ENCODE assay signal across 8 mouse cellular contexts in genomic region chr5:108427186-108427585, GRCm38 (mm10). TPM values are rescaled to one million over a fixed set of nuclear protein-coding genes. Genes with fewer than 3 reads are reported as not detected.
DNase-seq lines count a peak whose midpoint lies in the region; ATAC-seq and TF ChIP-seq lines count a peak whose summit lies in the region.

No protein-coding gene starts in this region.

- no peak for TF ChIP-seq EP300 in liver, postnatal 0 days (IDR thresholded peaks at IDR 0.05; ENCODE audit: low read depth)

- H3K27me3 ChIP-seq in forebrain, embryonic 10.5 days (ENCODE audit: poor library complexity, severe bottlenecking), result no peaks in the 10 kb centered on the region
- no peaks in the 10 kb centered on the region for H3K27me3 ChIP-seq in forebrain, embryonic 16.5 days (replicated peaks; ENCODE audit: control insufficient read depth, insufficient read depth, low read length)
- no peaks in the 10 kb centered on the region for H3K27me3 ChIP-seq in kidney, embryonic 16.5 days (ENCODE audit: insufficient read depth, low read length)
- no peaks in the 10 kb centered on the region for H3K27me3 ChIP-seq in liver, postnatal 0 days (ENCODE audit: insufficient read depth, low read length)

- H3K9ac ChIP-seq in forebrain, embryonic 16.5 days (replicated peaks; ENCODE audit: low read depth, low read length), result no peak overlapping the region
- no peak overlapping the region for H3K9ac ChIP-seq in kidney, embryonic 16.5 days (replicated peaks; ENCODE audit: low read length)
- H3K9ac ChIP-seq in liver, postnatal 0 days (replicated peaks), result no peak overlapping the region

- no peaks in the 10 kb centered on the region for H3K9me3 ChIP-seq in forebrain, embryonic 10.5 days
- no peaks in the 10 kb centered on the region for H3K9me3 ChIP-seq in forebrain, embryonic 16.5 days (ENCODE audit: control insufficient read depth, low read length)
- no peaks in the 10 kb centered on the region for H3K9me3 ChIP-seq in kidney, embryonic 16.5 days (ENCODE audit: low read length)
- H3K9me3 ChIP-seq in liver, postnatal 0 days (ENCODE audit: low read length), result no peaks in the 10 kb centered on the region

- H3K27ac ChIP-seq in forebrain, embryonic 10.5 days, result no peak overlapping the region
- H3K27ac ChIP-seq in forebrain, embryonic 16.5 days (ENCODE audit: low read length), result no peak overlapping the region
- H3K27ac ChIP-seq in kidney, embryonic 16.5 days (ENCODE audit: low read length), result no peak overlapping the region
- no peak overlapping the region for H3K27ac ChIP-seq in liver, postnatal 0 days (ENCODE audit: low read depth)

- peak; percentile 93 for TF ChIP-seq CTCF in liver, postnatal 0 days (IDR thresholded peaks at IDR 0.05; ENCODE audit: low read depth)

- H3K4me3 ChIP-seq in forebrain, embryonic 10.5 days, result no peak overlapping the region
- no peak overlapping the region for H3K4me3 ChIP-seq in forebrain, embryonic 16.5 days (replicated peaks; ENCODE audit: low read length)
- no peak overlapping the region for H3K4me3 ChIP-seq in kidney, embryonic 16.5 days (ENCODE audit: low read length)
- no peak overlapping the region for H3K4me3 ChIP-seq in liver, postnatal 0 days (ENCODE audit: low read depth, low read length)

- 70% methylated on average over 1 of the region's 1 CpGs for WGBS in forebrain, embryonic 10.5 days
- WGBS in forebrain, embryonic 16.5 days, result 68% methylated on average over 1 of the region's 1 CpGs
- WGBS in kidney, embryonic 16.5 days, result 55% methylated on average over 1 of the region's 1 CpGs
- WGBS in liver, postnatal 0 days (ENCODE audit: insufficient replicate concordance), result 41% methylated on average over 1 of the region's 1 CpGs

- DNase-seq in forebrain, embryonic 10.5 days (ENCODE audit: extremely low spot score, low spot score), result peak; percentile 29
- DNase-seq in Muller cell, postnatal 12 days (ENCODE audit: inconsistent ontology term), result peak; percentile 33
- peak; percentile 63 for DNase-seq in cerebellum, adult 8-10 months
- peak; percentile 49 for DNase-seq in liver, postnatal 0 days
- peak; percentile 23 for DNase-seq in right cerebral cortex, postnatal 14 days

- H3K36me3 ChIP-seq in forebrain, embryonic 10.5 days (replicated peaks), result peaks cover 29% of the 10 kb centered on the region
- peaks cover 7% of the 10 kb centered on the region for H3K36me3 ChIP-seq in forebrain, embryonic 16.5 days (ENCODE audit: control insufficient read depth, insufficient read depth)
- H3K36me3 ChIP-seq in kidney, embryonic 16.5 days (ENCODE audit: insufficient read depth, low read length), result peaks cover 23% of the 10 kb centered on the region
- peaks cover 18% of the 10 kb centered on the region for H3K36me3 ChIP-seq in liver, postnatal 0 days (replicated peaks; ENCODE audit: insufficient read depth, low read length)

- ATAC-seq in forebrain, embryonic 16.5 days, result no peak
- ATAC-seq in granulocyte monocyte progenitor cell, adult 5-6 weeks (replicated peaks; ENCODE audit: poor library complexity, severe bottlenecking), result peak; percentile 93
- peak; percentile 63; the same call in 1 of the 2 replicates for ATAC-seq in kidney, embryonic 16.5 days (ENCODE audit: low FRiP score, low TSS enrichment)
- ATAC-seq in liver, postnatal 0 days, result peak; percentile 61

- H3K4me2 ChIP-seq in forebrain, embryonic 16.5 days (ENCODE audit: low read length), result no peak overlapping the region
- no peak overlapping the region for H3K4me2 ChIP-seq in kidney, embryonic 16.5 days (replicated peaks; ENCODE audit: low read depth, low read length)
- H3K4me2 ChIP-seq in liver, postnatal 0 days (ENCODE audit: low read depth, low read length), result no peak overlapping the region

- no peaks in the 10 kb centered on the region for H3K4me1 ChIP-seq in forebrain, embryonic 10.5 days
- no peaks in the 10 kb centered on the region for H3K4me1 ChIP-seq in forebrain, embryonic 16.5 days (replicated peaks; ENCODE audit: control insufficient read depth, insufficient read depth, low read length)
- no peaks in the 10 kb centered on the region for H3K4me1 ChIP-seq in kidney, embryonic 16.5 days (ENCODE audit: insufficient read depth, low read length)
- H3K4me1 ChIP-seq in liver, postnatal 0 days (ENCODE audit: insufficient read depth), result no peaks in the 10 kb centered on the region

RNA-seq across cellular contexts. Expression of gene Atp5k, which starts 7.1 kb away (rescaled TPM):
- polyA plus RNA-seq in forebrain, embryonic 10.5 days (2016; fragmentation: Nextera tagmentation; extraction: Ambion mirVana), result 391 and 392 TPM in 2 replicates
- polyA plus RNA-seq in forebrain, embryonic 16.5 days (2015; fragmentation: Nextera tagmentation; extraction: Ambion mirVana), result 296 and 299 TPM in 2 replicates
- total RNA-seq in granulocyte monocyte progenitor cell, adult 5-6 weeks (2014; fragmentation: Nextera tagmentation), result 336 and 382 TPM in 2 replicates
- total RNA-seq in granulocyte monocyte progenitor cell, adult 5-6 weeks (2017), result 162 and 258 TPM in 2 replicates
- polyA plus RNA-seq in kidney, embryonic 16.5 days (2015; fragmentation: Nextera tagmentation; extraction: Ambion mirVana), result 354 and 360 TPM in 2 replicates
- 411 and 430 TPM in 2 replicates for polyA plus RNA-seq in liver, postnatal 0 days (2015; fragmentation: Nextera tagmentation; extraction: Ambion mirVana)

RNA-seq across cellular contexts. Expression of gene Mfsd7a, which starts 21.5 kb away (rescaled TPM):
- 0.24 TPM in 1 of 2 replicates, not detected in the other for polyA plus RNA-seq in forebrain, embryonic 10.5 days (2016; fragmentation: Nextera tagmentation; extraction: Ambion mirVana)
- 0.08 TPM in 1 of 2 replicates, not detected in the other for polyA plus RNA-seq in forebrain, embryonic 16.5 days (2015; fragmentation: Nextera tagmentation; extraction: Ambion mirVana)
- 1.1 and 3.2 TPM in 2 replicates for total RNA-seq in granulocyte monocyte progenitor cell, adult 5-6 weeks (2014; fragmentation: Nextera tagmentation)
- 0.95 and 2.0 TPM in 2 replicates for total RNA-seq in granulocyte monocyte progenitor cell, adult 5-6 weeks (2017)
- polyA plus RNA-seq in kidney, embryonic 16.5 days (2015; fragmentation: Nextera tagmentation; extraction: Ambion mirVana), result 0.37 and 0.40 TPM in 2 replicates
- 0.30 and 0.41 TPM in 2 replicates for polyA plus RNA-seq in liver, postnatal 0 days (2015; fragmentation: Nextera tagmentation; extraction: Ambion mirVana)

RNA-seq across cellular contexts. Expression of gene Pcgf3, which starts 33.8 kb away (rescaled TPM):
- 20.0 and 21.1 TPM in 2 replicates for polyA plus RNA-seq in forebrain, embryonic 10.5 days (2016; fragmentation: Nextera tagmentation; extraction: Ambion mirVana)
- polyA plus RNA-seq in forebrain, embryonic 16.5 days (2015; fragmentation: Nextera tagmentation; extraction: Ambion mirVana), result 35.6 and 40.1 TPM in 2 replicates
- 16.7 and 19.0 TPM in 2 replicates for total RNA-seq in granulocyte monocyte progenitor cell, adult 5-6 weeks (2014; fragmentation: Nextera tagmentation)
- total RNA-seq in granulocyte monocyte progenitor cell, adult 5-6 weeks (2017), result 9.5 and 9.9 TPM in 2 replicates
- polyA plus RNA-seq in kidney, embryonic 16.5 days (2015; fragmentation: Nextera tagmentation; extraction: Ambion mirVana), result 18.0 and 21.9 TPM in 2 replicates
- 3.8 and 5.0 TPM in 2 replicates for polyA plus RNA-seq in liver, postnatal 0 days (2015; fragmentation: Nextera tagmentation; extraction: Ambion mirVana)

RNA-seq across cellular contexts. Expression of gene Pde6b, which starts 39.0 kb away (rescaled TPM):
- polyA plus RNA-seq in forebrain, embryonic 10.5 days (2016; fragmentation: Nextera tagmentation; extraction: Ambion mirVana), result 0.20 TPM in 1 of 2 replicates, not detected in the other
- polyA plus RNA-seq in forebrain, embryonic 16.5 days (2015; fragmentation: Nextera tagmentation; extraction: Ambion mirVana), result 0.20 TPM in 1 of 2 replicates, not detected in the other
- not detected in 2 replicates for total RNA-seq in granulocyte monocyte progenitor cell, adult 5-6 weeks (2014; fragmentation: Nextera tagmentation)
- not detected in 2 replicates for total RNA-seq in granulocyte monocyte progenitor cell, adult 5-6 weeks (2017)
- polyA plus RNA-seq in kidney, embryonic 16.5 days (2015; fragmentation: Nextera tagmentation; extraction: Ambion mirVana), result 0.39 and 0.49 TPM in 2 replicates
- 0.06 and 0.15 TPM in 2 replicates for polyA plus RNA-seq in liver, postnatal 0 days (2015; fragmentation: Nextera tagmentation; extraction: Ambion mirVana)

RNA-seq across cellular contexts. Expression of gene Gm42517, which starts 59.5 kb away (rescaled TPM):
- polyA plus RNA-seq in forebrain, embryonic 10.5 days (2016; fragmentation: Nextera tagmentation; extraction: Ambion mirVana), result not detected in 2 replicates
- polyA plus RNA-seq in forebrain, embryonic 16.5 days (2015; fragmentation: Nextera tagmentation; extraction: Ambion mirVana), result 1.2 and 1.4 TPM in 2 replicates
- not detected in 2 replicates for total RNA-seq in granulocyte monocyte progenitor cell, adult 5-6 weeks (2014; fragmentation: Nextera tagmentation)
- not detected in 2 replicates for total RNA-seq in granulocyte monocyte progenitor cell, adult 5-6 weeks (2017)
- 0.21 TPM in 1 of 2 replicates, not detected in the other for polyA plus RNA-seq in kidney, embryonic 16.5 days (2015; fragmentation: Nextera tagmentation; extraction: Ambion mirVana)
- polyA plus RNA-seq in liver, postnatal 0 days (2015; fragmentation: Nextera tagmentation; extraction: Ambion mirVana), result 0.14 TPM in 1 of 2 replicates, not detected in the other
